ENCODE assay signal across 9 mouse cellular contexts in the genomic region with DNA sequence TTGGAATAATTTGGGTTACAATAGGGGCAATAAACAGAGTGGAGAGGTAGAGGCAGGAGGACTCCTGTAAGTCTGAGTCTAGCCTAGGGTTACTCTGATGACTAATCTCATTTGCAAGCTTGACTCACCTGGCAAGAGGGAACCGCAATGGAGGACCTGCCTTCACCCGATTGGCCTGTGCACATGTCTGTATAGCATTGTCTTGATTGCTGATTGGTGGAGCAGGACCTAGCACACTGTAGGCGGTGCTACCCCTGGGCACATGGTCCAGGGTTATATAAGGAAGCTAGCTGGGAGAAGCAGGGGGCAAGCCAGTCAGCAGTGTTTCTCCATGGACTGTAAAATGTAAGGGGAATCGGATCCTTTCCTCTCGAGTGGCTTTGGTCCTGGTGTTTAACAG. TPM values are rescaled to one million over a fixed set of nuclear protein-coding genes. Genes with fewer than 3 reads are reported as not detected.
DNase-seq lines count a peak whose midpoint lies in the region; ATAC-seq lines count a peak whose summit lies in the region.
"Had no signal": no experiment of that assay in that cellular context is flagged by ENCODE, and none has a peak within 500 bp of the region (broad histone marks: within the 10 kb centered on the region; RNA-seq: fewer than 3 reads in every experiment).

No protein-coding gene starts in this region.

- H3K9me3 ChIP-seq in heart, embryonic 15.5 days (replicated peaks): no peaks in the 10 kb centered on the region
- H3K9me3 ChIP-seq: forebrain, embryonic 12.5 days; neural tube, embryonic 13.5 days had no signal

- no peaks in the 10 kb centered on the region for H3K36me3 ChIP-seq in heart, embryonic 15.5 days
- H3K36me3 ChIP-seq: forebrain, embryonic 12.5 days; neural tube, embryonic 13.5 days had no signal

- no peak for DNase-seq in heart, adult 11 months
- peak; percentile 15 for DNase-seq in urinary bladder, postnatal 25 days (ENCODE audit: low spot score)
- no peak for DNase-seq in urinary bladder, postnatal 4 days (ENCODE audit: low spot score in 2 of 2)
- peak; percentile 51 for DNase-seq in adipocyte (ENCODE audit: low spot score)
- DNase-seq in frontal cortex, adult 2 months (ENCODE audit: extremely low spot score in 1 of 2, low spot score in 1 of 2): no peak
- DNase-seq in layer of hippocampus, adult 11-12 months (ENCODE audit: low spot score): no peak

- peaks cover 22% of the 10 kb centered on the region for H3K4me1 ChIP-seq in heart, embryonic 15.5 days (replicated peaks)

- H3K9ac ChIP-seq in heart, embryonic 15.5 days: no peak overlapping the region
- H3K9ac ChIP-seq: forebrain, embryonic 12.5 days had no signal

- H3K4me2 ChIP-seq in heart, embryonic 15.5 days: no peak overlapping the region
- H3K4me2 ChIP-seq: forebrain, embryonic 12.5 days; neural tube, embryonic 13.5 days had no signal

- 78% methylated on average over 5 of the region's 5 CpGs for WGBS in heart, embryonic 15.5 days

- H3K4me3 ChIP-seq in heart, embryonic 15.5 days: no peak overlapping the region
- H3K4me3 ChIP-seq: forebrain, embryonic 12.5 days; neural tube, embryonic 13.5 days had no signal

- ATAC-seq in heart, embryonic 15.5 days (replicated peaks; ENCODE audit: insufficient number of reproducible peaks, insufficient read depth, low FRiP score, low read depth): peak; percentile 36; the same call in 1 of the 2 replicates

- H3K27me3 ChIP-seq in heart, embryonic 15.5 days: peaks cover 29% of the 10 kb centered on the region

- H3K27ac ChIP-seq in heart, embryonic 15.5 days: no peak overlapping the region
- H3K27ac ChIP-seq: forebrain, embryonic 12.5 days; neural tube, embryonic 13.5 days had no signal

RNA-seq across cellular contexts. Expression of gene Stac2, which starts 4.7 kb away (rescaled TPM):
- 0.78 and 1.0 TPM in 2 replicates for polyA plus RNA-seq in heart, embryonic 15.5 days (2015; fragmentation: Nextera tagmentation; extraction: Ambion mirVana)
- 47.8 and 64.4 TPM in 2 replicates for polyA plus RNA-seq in frontal cortex, adult 2 months (2012; rRNA removed)

RNA-seq across cellular contexts. Expression of gene Rpl19, which starts 31.5 kb away (rescaled TPM):
- polyA plus RNA-seq in heart, embryonic 15.5 days (2015; fragmentation: Nextera tagmentation; extraction: Ambion mirVana): 601 and 668 TPM in 2 replicates
- 918 and 950 TPM in 2 replicates for polyA plus RNA-seq in frontal cortex, adult 2 months (2012; rRNA removed)

RNA-seq across cellular contexts. Expression of gene Cacnb1, which starts 35.2 kb away (rescaled TPM):
- 5.8 and 8.5 TPM in 2 replicates for polyA plus RNA-seq in heart, embryonic 15.5 days (2015; fragmentation: Nextera tagmentation; extraction: Ambion mirVana)
- polyA plus RNA-seq in frontal cortex, adult 2 months (2012; rRNA removed): 99.8 and 103 TPM in 2 replicates

Comparison
In these comparisons a context has a peak if more than half of its experiments do, and no peak if none do; other contexts are left out.
1. DNase-seq: peak in urinary bladder, postnatal 25 days (single experiment) and adipocyte (single experiment); none in heart, adult 11 months (single experiment), urinary bladder, postnatal 4 days (0 of 2), frontal cortex, adult 2 months (0 of 2) and layer of hippocampus, adult 11-12 months (single experiment).
2. RNA of gene Stac2, which starts 4.7 kb away (polyA plus RNA-seq): 47.8 to 64.4 TPM in frontal cortex, adult 2 months; 0.78 to 1.0 TPM in heart, embryonic 15.5 days; every median in the first group is over 10 times any median in the second.
3. RNA of gene Cacnb1, which starts 35.2 kb away (polyA plus RNA-seq): 99.8 to 103 TPM in frontal cortex, adult 2 months; 5.8 to 8.5 TPM in heart, embryonic 15.5 days; every median in the first group is over 10 times any median in the second.